Mouse (Mus musculus): ENCODE measurements around the gene Glrb. TPM values are rescaled to one million over a fixed set of nuclear protein-coding genes. Genes with fewer than 3 reads are reported as not detected.

The Glrb gene
- 10 to 100 TPM; 10.2 to 11.5 TPM for total RNA-seq (2021)
- long read RNA-seq, experiment 1, partial matches to known transcripts, result 2 of 9 reads
- long read RNA-seq, experiment 1, other reads (novel, unspliced or antisense), result 2 of 9 reads
- long read RNA-seq, experiment 2, partial matches to known transcripts, result 1 of 11 reads
- long read RNA-seq, experiment 2, other reads (novel, unspliced or antisense), result 6 of 11 reads

- DNase-seq, result peak; percentile 73 to 80
Measured at GRCm38 (mm10) chr3:80913111-80913778, at the start of gene Glrb. Gene Glrb, minus strand, starts transcription at chr3:80913660.

- DNase-seq, result no peak
Measured at GRCm38 (mm10) chr3:80959965-80960364, 46.5 kb upstream of the Glrb start.

GRCm38 (mm10) chr3:80958591-80958990 is 45.1 kb upstream of the Glrb start:
- peak; percentile 60 to 63 for DNase-seq

GRCm38 (mm10) chr3:80913779-80914284 is 372 bp upstream of the Glrb start:
- no peak for DNase-seq

- peak; percentile 58 to 64 for DNase-seq
Measured at GRCm38 (mm10) chr3:80894745-80895480, 18.5 kb downstream of the Glrb start.

- no peak for DNase-seq
Measured at GRCm38 (mm10) chr3:80894328-80894727, 19.1 kb downstream of the Glrb start.

GRCm38 (mm10) chr3:80893055-80893690 is 20.3 kb downstream of the Glrb start:
- no peak for DNase-seq

- peak in 1 of 2 experiments; percentile 25 for DNase-seq
Measured at GRCm38 (mm10) chr3:80891087-80891486, 22.4 kb downstream of the Glrb start.

- no peak for DNase-seq
Measured at GRCm38 (mm10) chr3:80885174-80885573, 28.3 kb downstream of the Glrb start.

GRCm38 (mm10) chr3:80883601-80884000 is 29.9 kb downstream of the Glrb start:
- no peak for DNase-seq

GRCm38 (mm10) chr3:80880660-80881293 is 32.7 kb downstream of the Glrb start:
- no peak for DNase-seq

- DNase-seq, result no peak
Measured at GRCm38 (mm10) chr3:80878571-80878970, 34.9 kb downstream of the Glrb start.

GRCm38 (mm10) chr3:80874690-80875353 is 38.6 kb downstream of the Glrb start:
- no peak for DNase-seq

GRCm38 (mm10) chr3:80874081-80874480 is 39.4 kb downstream of the Glrb start:
- no peak for DNase-seq

GRCm38 (mm10) chr3:80871472-80872171 is 41.8 kb downstream of the Glrb start:
- no peak for DNase-seq

- DNase-seq, result no peak
Measured at GRCm38 (mm10) chr3:80867328-80867727, 46.1 kb downstream of the Glrb start.

GRCm38 (mm10) chr3:80852912-80853507 is 60.5 kb downstream of the Glrb start:
- DNase-seq, result no peak

- no peak for DNase-seq
Measured at GRCm38 (mm10) chr3:80850947-80851346, 62.5 kb downstream of the Glrb start.

- DNase-seq, result no peak
Measured at GRCm38 (mm10) chr3:80845634-80846033, 67.8 kb downstream of the Glrb start.

- DNase-seq, result no peak
Measured at GRCm38 (mm10) chr3:80839845-80840244, 73.6 kb downstream of the Glrb start.

Measured in adrenal gland, postnatal 36 days (tissue).